ENCODE assay signal across 8 mouse cellular contexts in genomic region chr13:106935871-106936255, GRCm38 (mm10). TPM values are rescaled to one million over a fixed set of nuclear protein-coding genes. Genes with fewer than 3 reads are reported as not detected.
A peak's percentile ranks its signal among the peaks of the same experiment; 100 is the strongest.
DNase-seq lines count a peak whose midpoint lies in the region; ATAC-seq and TF ChIP-seq lines count a peak whose summit lies in the region.

No protein-coding gene starts in this region.

- no peaks in the 10 kb centered on the region for H3K9me3 ChIP-seq in heart, embryonic 13.5 days
- H3K9me3 ChIP-seq in ES-Bruce4 (replicated peaks; ENCODE audit: control insufficient read depth, insufficient read depth, low read length, poor library complexity, severe bottlenecking): no peaks in the 10 kb centered on the region
- no peaks in the 10 kb centered on the region for H3K9me3 ChIP-seq in forebrain, embryonic 15.5 days
- no peaks in the 10 kb centered on the region for H3K9me3 ChIP-seq in liver, postnatal 0 days (ENCODE audit: low read length)

- WGBS in heart, embryonic 13.5 days: 8% methylated on average over 9 of the region's 9 CpGs
- 9% methylated on average over 9 of the region's 9 CpGs for WGBS in forebrain, embryonic 15.5 days
- WGBS in liver, postnatal 0 days (ENCODE audit: insufficient replicate concordance): 6% methylated on average over 9 of the region's 9 CpGs

- no peaks in the 10 kb centered on the region for H3K36me3 ChIP-seq in heart, embryonic 13.5 days
- no peaks in the 10 kb centered on the region for H3K36me3 ChIP-seq in ES-Bruce4 (ENCODE audit: control insufficient read depth, insufficient read depth, low read length, poor library complexity, severe bottlenecking)
- H3K36me3 ChIP-seq in forebrain, embryonic 15.5 days: no peaks in the 10 kb centered on the region
- no peaks in the 10 kb centered on the region for H3K36me3 ChIP-seq in liver, postnatal 0 days (replicated peaks; ENCODE audit: insufficient read depth, low read length)

- no peak for ATAC-seq in heart, embryonic 13.5 days (ENCODE audit: extremely low read depth, insufficient number of reproducible peaks, low FRiP score, low TSS enrichment)
- no peak for ATAC-seq in forebrain, embryonic 15.5 days (replicated peaks)
- no peak for ATAC-seq in liver, postnatal 0 days

- H3K4me1 ChIP-seq in heart, embryonic 13.5 days: peaks cover 21% of the 10 kb centered on the region
- H3K4me1 ChIP-seq in ES-Bruce4 (ENCODE audit: control insufficient read depth, insufficient read depth, low read length): no peaks in the 10 kb centered on the region
- H3K4me1 ChIP-seq in forebrain, embryonic 15.5 days: peaks cover 22% of the 10 kb centered on the region
- no peaks in the 10 kb centered on the region for H3K4me1 ChIP-seq in liver, postnatal 0 days (ENCODE audit: insufficient read depth)

- TF ChIP-seq EP300 in ES-Bruce4 (IDR thresholded peaks at IDR 0.05; ENCODE audit: insufficient read depth, low read depth, low read length): no peak
- TF ChIP-seq EP300 in liver, postnatal 0 days (IDR thresholded peaks at IDR 0.05; ENCODE audit: low read depth): 0 out of 2 replicates have a peak, but pooled peaks have one; percentile 10

- no peaks in the 10 kb centered on the region for H3K27me3 ChIP-seq in heart, embryonic 13.5 days (replicated peaks)
- H3K27me3 ChIP-seq in ES-Bruce4 (ENCODE audit: control insufficient read depth, insufficient read depth, low read length, poor library complexity, severe bottlenecking): no peaks in the 10 kb centered on the region
- no peaks in the 10 kb centered on the region for H3K27me3 ChIP-seq in forebrain, embryonic 15.5 days
- H3K27me3 ChIP-seq in liver, postnatal 0 days (ENCODE audit: insufficient read depth, low read length): no peaks in the 10 kb centered on the region

- H3K9ac ChIP-seq in heart, embryonic 13.5 days: peak overlapping the region; percentile 94
- H3K9ac ChIP-seq in ES-Bruce4 (ENCODE audit: low read depth, poor library complexity, severe bottlenecking): peak overlapping the region; percentile 89
- H3K9ac ChIP-seq in forebrain, embryonic 15.5 days (replicated peaks): peak overlapping the region; percentile 87
- H3K9ac ChIP-seq in liver, postnatal 0 days (replicated peaks): peak overlapping the region; percentile 93

- peak overlapping the region; percentile 89 for H3K27ac ChIP-seq in heart, embryonic 13.5 days (replicated peaks)
- no peak overlapping the region for H3K27ac ChIP-seq in ES-Bruce4 (ENCODE audit: insufficient read depth, low read length)
- peak overlapping the region; percentile 86; the same call in 1 of the 2 replicates for H3K27ac ChIP-seq in forebrain, embryonic 15.5 days (replicated peaks)
- peak overlapping the region; percentile 68 for H3K27ac ChIP-seq in liver, postnatal 0 days (ENCODE audit: low read depth)

- no peak for TF ChIP-seq CTCF in ES-Bruce4 (IDR thresholded peaks at IDR 0.05; ENCODE audit: low read depth, low read length)
- no peak for TF ChIP-seq CTCF in liver, postnatal 0 days (IDR thresholded peaks at IDR 0.05; ENCODE audit: low read depth)

- peak overlapping the region; percentile 84 for H3K4me2 ChIP-seq in heart, embryonic 13.5 days
- H3K4me2 ChIP-seq in forebrain, embryonic 15.5 days (replicated peaks): peak overlapping the region; percentile 74
- H3K4me2 ChIP-seq in liver, postnatal 0 days (ENCODE audit: low read depth, low read length): peak overlapping the region; percentile 84

- intact Hi-C loops in heart, postnatal 25 days (cut with DNase I): no loop called here
- intact Hi-C loops in left cerebral cortex, postnatal 36 days (cut with DNase I): no loop called here

- no peak for TF ChIP-seq POLR2A in ES-Bruce4 (IDR thresholded peaks at IDR 0.05; ENCODE audit: insufficient read depth, low read length)

- no peak for DNase-seq in heart, postnatal 25 days (ENCODE audit: low spot score)
- DNase-seq in liver, postnatal 0 days: no peak
- DNase-seq in right cerebral cortex, adult 2 months (ENCODE audit: low spot score in 2 of 2): no peak
- DNase-seq in frontal cortex, postnatal 14 days (ENCODE audit: low spot score in 2 of 2): no peak
- no peak for DNase-seq in left cerebral cortex, postnatal 36 days (ENCODE audit: low spot score in 2 of 2)

- peak overlapping the region; percentile 89 for H3K4me3 ChIP-seq in heart, embryonic 13.5 days
- H3K4me3 ChIP-seq in ES-Bruce4 (ENCODE audit: low read depth, low read length): peak overlapping the region; percentile 93
- H3K4me3 ChIP-seq in forebrain, embryonic 15.5 days: peak overlapping the region; percentile 99
- H3K4me3 ChIP-seq in liver, postnatal 0 days (ENCODE audit: low read depth, low read length): peak overlapping the region; percentile 98

RNA-seq across cellular contexts. Expression of gene Ipo11, which starts 0.9 kb away (rescaled TPM):
- 63.1 and 66.4 TPM in 2 replicates for polyA plus RNA-seq in heart, embryonic 13.5 days (2015; fragmentation: Nextera tagmentation; extraction: Ambion mirVana)
- 10 to 100 TPM; 20.8 to 22.2 TPM for total RNA-seq in heart, postnatal 25 days (2021)
- polyA plus RNA-seq in ES-Bruce4 (2011; ENCODE audit: insufficient read depth, insufficient read length, low read depth, missing spikeins): 68.5 and 77.7 TPM in 2 replicates
- polyA plus RNA-seq in forebrain, embryonic 15.5 days (2015; fragmentation: Nextera tagmentation; extraction: Ambion mirVana): 41.1 and 43.4 TPM in 2 replicates
- 16.0 and 17.1 TPM in 2 replicates for polyA plus RNA-seq in liver, postnatal 0 days (2015; fragmentation: Nextera tagmentation; extraction: Ambion mirVana)
- 10 to 100 TPM; 52.2 to 58.7 TPM for total RNA-seq in left cerebral cortex, postnatal 36 days (2021)

RNA-seq across cellular contexts. Expression of gene Dimt1, which starts 11.1 kb away (rescaled TPM):
- 28.5 and 28.8 TPM in 2 replicates for polyA plus RNA-seq in heart, embryonic 13.5 days (2015; fragmentation: Nextera tagmentation; extraction: Ambion mirVana)
- 1 to 10 TPM; 7.3 to 7.6 TPM for total RNA-seq in heart, postnatal 25 days (2021)
- 39.5 and 52.2 TPM in 2 replicates for polyA plus RNA-seq in ES-Bruce4 (2011; ENCODE audit: insufficient read depth, insufficient read length, low read depth, missing spikeins)
- 42.4 and 43.4 TPM in 2 replicates for polyA plus RNA-seq in forebrain, embryonic 15.5 days (2015; fragmentation: Nextera tagmentation; extraction: Ambion mirVana)
- polyA plus RNA-seq in liver, postnatal 0 days (2015; fragmentation: Nextera tagmentation; extraction: Ambion mirVana): 9.4 and 10.1 TPM in 2 replicates
- total RNA-seq in left cerebral cortex, postnatal 36 days (2021): 10 to 100 TPM; 16.2 to 21.3 TPM
